8 mouse cellular contexts compared by ENCODE assay signal in genomic region chr7:45682144-45683126, GRCm38 (mm10). TPM values are rescaled to one million over a fixed set of nuclear protein-coding genes. Genes with fewer than 3 reads are reported as not detected.
DNase-seq lines count a peak whose midpoint lies in the region; ATAC-seq and TF ChIP-seq lines count a peak whose summit lies in the region.

No protein-coding gene starts in this region.

- H3K9me3 ChIP-seq in embryonic facial prominence, embryonic 10.5 days, result no peaks in the 10 kb centered on the region
- H3K9me3 ChIP-seq in limb, embryonic 11.5 days (ENCODE audit: control insufficient read depth, low read length), result no peaks in the 10 kb centered on the region
- no peaks in the 10 kb centered on the region for H3K9me3 ChIP-seq in midbrain, embryonic 13.5 days

- peak overlapping the region; percentile 42 for H3K4me3 ChIP-seq in embryonic facial prominence, embryonic 10.5 days
- no peak overlapping the region for H3K4me3 ChIP-seq in heart, adult 2 months
- no peak overlapping the region for H3K4me3 ChIP-seq in limb, embryonic 11.5 days (ENCODE audit: low read depth, low read length)
- H3K4me3 ChIP-seq in midbrain, embryonic 13.5 days (replicated peaks), result peak overlapping the region; percentile 11; the same call in 1 of the 2 replicates

- no peaks in the 10 kb centered on the region for H3K79me2 ChIP-seq in heart, adult 2 months (replicated peaks; ENCODE audit: control insufficient read depth, insufficient read depth, low read length)

- no peak overlapping the region for H3K9ac ChIP-seq in heart, adult 2 months (ENCODE audit: low read depth, low read length)
- H3K9ac ChIP-seq in limb, embryonic 11.5 days (ENCODE audit: low read length), result peak overlapping the region; percentile 45; the same call in 1 of the 2 replicates
- 0 out of 2 replicates have a peak overlapping the region, but pooled peaks have one; percentile 46 for H3K9ac ChIP-seq in midbrain, embryonic 13.5 days (replicated peaks)

- intact Hi-C loops in heart, adult 2 months (cut with DNase I), result loop anchor here (1.0 to 10.0 kb wide), 5 partner anchors 40 to 128 kb away; partner anchors contain the start of gene Hsd17b14

- WGBS in embryonic facial prominence, embryonic 10.5 days, result 29% methylated on average over 14 of the region's 14 CpGs
- WGBS in heart, adult 2 months, result 32% methylated on average over 14 of the region's 14 CpGs
- 34% methylated on average over 14 of the region's 14 CpGs for WGBS in limb, embryonic 11.5 days
- 29% methylated on average over 14 of the region's 14 CpGs for WGBS in midbrain, embryonic 13.5 days

- peaks cover 52% of the 10 kb centered on the region for H3K4me1 ChIP-seq in embryonic facial prominence, embryonic 10.5 days
- H3K4me1 ChIP-seq in heart, adult 2 months (ENCODE audit: control insufficient read depth, insufficient read depth, low read length), result peaks cover 19% of the 10 kb centered on the region
- H3K4me1 ChIP-seq in limb, embryonic 11.5 days (ENCODE audit: control insufficient read depth, insufficient read depth, low read length), result peaks cover 5% of the 10 kb centered on the region
- H3K4me1 ChIP-seq in midbrain, embryonic 13.5 days (replicated peaks), result peaks cover 11% of the 10 kb centered on the region

- no peaks in the 10 kb centered on the region for H3K36me3 ChIP-seq in embryonic facial prominence, embryonic 10.5 days (replicated peaks)
- H3K36me3 ChIP-seq in heart, adult 2 months (ENCODE audit: control insufficient read depth, insufficient read depth, low read length), result no peaks in the 10 kb centered on the region
- H3K36me3 ChIP-seq in limb, embryonic 11.5 days (ENCODE audit: control insufficient read depth, insufficient read depth, low read length), result no peaks in the 10 kb centered on the region
- H3K36me3 ChIP-seq in midbrain, embryonic 13.5 days, result no peaks in the 10 kb centered on the region

- peak overlapping the region; percentile 90 for H3K27ac ChIP-seq in embryonic facial prominence, embryonic 10.5 days (replicated peaks)
- peak overlapping the region; percentile 93 for H3K27ac ChIP-seq in heart, adult 2 months
- no peak overlapping the region for H3K27ac ChIP-seq in limb, embryonic 11.5 days (replicated peaks; ENCODE audit: low read depth, low read length)
- peak overlapping the region; percentile 74 for H3K27ac ChIP-seq in midbrain, embryonic 13.5 days

- peak; percentile 99 for TF ChIP-seq EP300 in heart, adult 2 months (IDR thresholded peaks at IDR 0.05; ENCODE audit: insufficient read depth, low read depth, low read length)

- peak; percentile 69 for DNase-seq in 3134 (ENCODE audit: extremely low read depth, insufficient read length, low spot score)
- DNase-seq in adrenal gland, postnatal 10 days, result peak; percentile 92
- peak; percentile 93 for DNase-seq in embryonic facial prominence, embryonic 10.5 days (ENCODE audit: low spot score)
- peak; percentile 86 for DNase-seq in heart, adult 2 months
- peak; percentile 87 for DNase-seq in kidney, adult 18-20 months
- DNase-seq in limb, embryonic 11.5 days (ENCODE audit: low spot score), result peak; percentile 97
- peak; percentile 89 for DNase-seq in skeletal muscle tissue, adult 2 months (ENCODE audit: low read depth, low spot score)

- peak overlapping the region; percentile 2; the same call in 1 of the 2 replicates for H3K4me2 ChIP-seq in limb, embryonic 11.5 days (ENCODE audit: low read depth, severe bottlenecking)
- peak overlapping the region; percentile 43 for H3K4me2 ChIP-seq in midbrain, embryonic 13.5 days (replicated peaks)

- ATAC-seq in limb, embryonic 11.5 days (ENCODE audit: insufficient number of reproducible peaks, low FRiP score, low TSS enrichment, low read depth), result peak; percentile 56
- ATAC-seq in midbrain, embryonic 13.5 days, result peak; percentile 83

- peaks cover 22% of the 10 kb centered on the region; the same call in 1 of the 2 replicates for H3K27me3 ChIP-seq in embryonic facial prominence, embryonic 10.5 days (replicated peaks; ENCODE audit: low read depth, poor library complexity, severe bottlenecking)
- H3K27me3 ChIP-seq in heart, adult 2 months (ENCODE audit: control insufficient read depth, insufficient read depth, low read length), result no peaks in the 10 kb centered on the region
- no peaks in the 10 kb centered on the region for H3K27me3 ChIP-seq in limb, embryonic 11.5 days (ENCODE audit: control insufficient read depth, insufficient read depth, low read length)
- no peaks in the 10 kb centered on the region for H3K27me3 ChIP-seq in midbrain, embryonic 13.5 days

- TF ChIP-seq POLR2A in heart, adult 2 months (IDR thresholded peaks at IDR 0.05; ENCODE audit: insufficient read depth, low read depth, low read length), result 0 out of 2 replicates have a peak, but pooled peaks have one; percentile 48

- TF ChIP-seq CTCF in heart, adult 2 months (IDR thresholded peaks at IDR 0.05), result 0 out of 2 replicates have a peak, but pooled peaks have one; percentile 98

RNA-seq across cellular contexts. Expression of gene Ntn5, which starts 1.4 kb away (rescaled TPM):
- total RNA-seq in adrenal gland, postnatal 10 days (2021), result under 1 TPM in 1 of 2 experiments, not detected in 1; 0.39 TPM
- polyA plus RNA-seq in embryonic facial prominence, embryonic 10.5 days (2016; fragmentation: Nextera tagmentation; extraction: Ambion mirVana), result 0.28 and 0.42 TPM in 2 replicates
- under 1 TPM; 0.18 to 0.26 TPM for total RNA-seq in heart, adult 2 months (2021)
- polyA plus RNA-seq in heart, adult 2 months (2012; rRNA removed), result 0.47 TPM in 1 of 2 replicates, not detected in the other
- 0.24 and 0.44 TPM in 2 replicates for polyA plus RNA-seq in limb, embryonic 11.5 days (2014; fragmentation: Nextera tagmentation; extraction: Ambion mirVana)
- 0.39 and 0.59 TPM in 2 replicates for polyA plus RNA-seq in midbrain, embryonic 13.5 days (2015; fragmentation: Nextera tagmentation; extraction: Ambion mirVana)

RNA-seq across cellular contexts. Expression of gene Sec1, which starts 11.8 kb away (rescaled TPM):
- under 1 TPM; 0.21 to 0.30 TPM for total RNA-seq in adrenal gland, postnatal 10 days (2021)
- 0.55 and 0.64 TPM in 2 replicates for polyA plus RNA-seq in embryonic facial prominence, embryonic 10.5 days (2016; fragmentation: Nextera tagmentation; extraction: Ambion mirVana)
- total RNA-seq in heart, adult 2 months (2021), result under 1 TPM; 0.16 to 0.25 TPM
- 0.16 and 0.41 TPM in 2 replicates for polyA plus RNA-seq in heart, adult 2 months (2012; rRNA removed)
- 0.11 and 0.37 TPM in 2 replicates for polyA plus RNA-seq in limb, embryonic 11.5 days (2014; fragmentation: Nextera tagmentation; extraction: Ambion mirVana)
- polyA plus RNA-seq in midbrain, embryonic 13.5 days (2015; fragmentation: Nextera tagmentation; extraction: Ambion mirVana), result 0.17 and 0.31 TPM in 2 replicates

RNA-seq across cellular contexts. Expression of gene Fut2, which starts 16.2 kb away (rescaled TPM):
- total RNA-seq in adrenal gland, postnatal 10 days (2021), result not detected
- 0.07 and 0.16 TPM in 2 replicates for polyA plus RNA-seq in embryonic facial prominence, embryonic 10.5 days (2016; fragmentation: Nextera tagmentation; extraction: Ambion mirVana)
- total RNA-seq in heart, adult 2 months (2021), result under 1 TPM; 0.50 to 0.60 TPM
- 1.1 and 1.9 TPM in 2 replicates for polyA plus RNA-seq in heart, adult 2 months (2012; rRNA removed)
- polyA plus RNA-seq in limb, embryonic 11.5 days (2014; fragmentation: Nextera tagmentation; extraction: Ambion mirVana), result 0.12 and 0.28 TPM in 2 replicates
- 0.06 and 0.09 TPM in 2 replicates for polyA plus RNA-seq in midbrain, embryonic 13.5 days (2015; fragmentation: Nextera tagmentation; extraction: Ambion mirVana)

RNA-seq across cellular contexts. Expression of gene Car11, which starts 17.2 kb away (rescaled TPM):
- 10 to 100 TPM in 1 of 2 experiments, 1 to 10 TPM in 1; 7.6 to 14.5 TPM for total RNA-seq in adrenal gland, postnatal 10 days (2021)
- polyA plus RNA-seq in embryonic facial prominence, embryonic 10.5 days (2016; fragmentation: Nextera tagmentation; extraction: Ambion mirVana), result 8.5 and 9.1 TPM in 2 replicates
- 1 to 10 TPM; 5.2 to 6.8 TPM for total RNA-seq in heart, adult 2 months (2021)
- 10.6 and 14.4 TPM in 2 replicates for polyA plus RNA-seq in heart, adult 2 months (2012; rRNA removed)
- polyA plus RNA-seq in limb, embryonic 11.5 days (2014; fragmentation: Nextera tagmentation; extraction: Ambion mirVana), result 5.1 and 5.5 TPM in 2 replicates
- polyA plus RNA-seq in midbrain, embryonic 13.5 days (2015; fragmentation: Nextera tagmentation; extraction: Ambion mirVana), result 35.9 and 40.0 TPM in 2 replicates

RNA-seq across cellular contexts. Expression of gene Dbp, which starts 22.5 kb away (rescaled TPM):
- 10 to 100 TPM; 21.4 to 62.3 TPM for total RNA-seq in adrenal gland, postnatal 10 days (2021)
- polyA plus RNA-seq in embryonic facial prominence, embryonic 10.5 days (2016; fragmentation: Nextera tagmentation; extraction: Ambion mirVana), result 3.6 and 4.3 TPM in 2 replicates
- total RNA-seq in heart, adult 2 months (2021), result 100 to 1,000 TPM in 1 of 2 experiments, 1 to 10 TPM in 1; 6.4 to 134 TPM
- polyA plus RNA-seq in heart, adult 2 months (2012; rRNA removed), result 49.3 and 93.6 TPM in 2 replicates
- polyA plus RNA-seq in limb, embryonic 11.5 days (2014; fragmentation: Nextera tagmentation; extraction: Ambion mirVana), result 4.2 and 4.9 TPM in 2 replicates
- polyA plus RNA-seq in midbrain, embryonic 13.5 days (2015; fragmentation: Nextera tagmentation; extraction: Ambion mirVana), result 3.4 and 4.0 TPM in 2 replicates

Comparison
In these comparisons a context has a peak if more than half of its experiments do, and no peak if none do; other contexts are left out.
1. H3K4me3 ChIP-seq: peak in embryonic facial prominence, embryonic 10.5 days (single experiment) and midbrain, embryonic 13.5 days (single experiment); none in heart, adult 2 months (single experiment) and limb, embryonic 11.5 days (single experiment).
2. Peak in every context shown above with its lines, with median percentiles within 50 percentile points of each other: DNase-seq.